Mouse (Mus musculus) megakaryocyte, embryonic 14.5 days (primary cell): ENCODE measurements around the gene Adamts8. TPM values are rescaled to one million over a fixed set of nuclear protein-coding genes. Genes with fewer than 3 reads are reported as not detected.

Source experiments
- H3K27me3 ChIP-seq: replicated peaks from 2 replicates; pipeline ENCODE3; 2012; ENCODE audit warnings: inconsistent platforms
- H3K36me3 ChIP-seq: replicated peaks from 2 replicates; pipeline ENCODE3; 2012; ENCODE audit warnings: low read length, inconsistent platforms, mixed read lengths
- H3K4me1 ChIP-seq: 2 replicates; pipeline ENCODE4 v1.6.1; 2012; ENCODE audit warnings: inconsistent platforms
- H3K4me3 ChIP-seq: replicated peaks from 2 replicates; pipeline ENCODE3; 2012; ENCODE audit warnings: moderate library complexity, mild to moderate bottlenecking, inconsistent platforms
- H3K9me3 ChIP-seq: 2 replicates; pipeline ENCODE4 v1.6.1; 2012; ENCODE audit warnings: inconsistent platforms
- FLI1 ChIP-seq: IDR thresholded peaks from 2 replicates; pipeline ENCODE4 v1.6.1; 2012; ENCODE audit warnings: low read length, inconsistent platforms, mixed read lengths
- GATA1 ChIP-seq: IDR thresholded peaks from 3 replicates; pipeline ENCODE4 v1.6.1; 2012; ENCODE audit warnings: mixed read lengths, low read length, inconsistent platforms, borderline replicate concordance
- polyA plus RNA-seq: library from polyadenylated mRNA; stranded (reverse); fragments of >175 nt; gene quantifications from 2 replicates; pipeline ENCODE4 v1.2.3, GENCODE M21; 2012; ENCODE audit warnings: low replicate concordance; ENCODE audit not compliant: insufficient read depth

Gene Adamts8
- polyA plus RNA-seq, 1 experiment, result not detected

DNA sequence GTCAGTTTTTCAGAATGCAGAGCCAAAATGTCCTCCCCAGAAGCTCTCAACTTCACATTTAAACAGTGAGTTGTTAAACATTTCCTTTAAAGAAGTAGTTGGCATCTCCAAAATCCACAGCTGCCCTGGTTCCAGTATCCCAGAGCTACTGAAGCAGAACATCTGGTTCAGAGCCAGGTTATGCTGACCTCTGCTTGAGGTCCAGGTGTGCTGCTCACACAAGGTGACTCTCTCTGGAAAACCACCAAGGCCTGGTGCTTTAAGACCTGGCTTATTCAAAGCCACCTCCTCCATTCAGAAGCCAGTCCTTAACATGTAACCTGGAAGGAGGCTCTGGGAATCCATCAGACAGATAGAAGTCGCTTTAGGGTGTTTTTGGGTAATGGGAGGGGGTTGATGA lies 2.9 kb downstream of the Adamts8 start:
- no peak for TF ChIP-seq FLI1
- TF ChIP-seq GATA1, result no peak
- H3K27me3 ChIP-seq, result peaks cover 75% of the 10 kb centered on the region
- no peaks in the 10 kb centered on the region for H3K36me3 ChIP-seq
- no peak overlapping the region for H3K4me3 ChIP-seq
- peaks cover 13% of the 10 kb centered on the region for H3K4me1 ChIP-seq
- no peaks in the 10 kb centered on the region for H3K9me3 ChIP-seq

DNA sequence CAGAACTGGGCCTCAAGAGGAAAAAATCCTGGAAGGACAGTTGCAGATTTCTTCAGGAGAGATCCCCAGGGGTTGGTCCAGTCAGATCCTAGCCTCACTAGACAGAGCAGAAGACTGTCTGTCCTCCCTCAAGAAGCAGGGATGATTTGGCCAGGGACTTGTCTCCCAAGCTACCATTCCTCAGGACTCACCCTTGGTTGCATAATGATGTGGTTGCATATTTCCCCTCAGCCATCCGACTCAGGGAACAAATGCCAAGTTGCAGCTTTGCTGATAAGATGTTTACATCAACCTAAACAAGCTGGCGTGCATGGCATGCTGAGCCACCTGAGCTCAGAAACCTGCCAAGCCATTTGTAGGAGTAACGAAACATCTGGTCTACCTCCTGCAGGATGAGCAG lies 7.1 kb downstream of the Adamts8 start:
- no peaks in the 10 kb centered on the region for H3K4me1 ChIP-seq
- H3K36me3 ChIP-seq, result no peaks in the 10 kb centered on the region
- TF ChIP-seq FLI1 (no peak), GATA1 (no peak)
- no peaks in the 10 kb centered on the region for H3K9me3 ChIP-seq
- H3K27me3 ChIP-seq, result peaks cover 50% of the 10 kb centered on the region
- H3K4me3 ChIP-seq, result no peak overlapping the region

- no peak overlapping the region for H3K4me3 ChIP-seq
These were observed 7.6 kb downstream of the Adamts8 start for GRCm38 (mm10) chr9:30949971-30950370.

DNA sequence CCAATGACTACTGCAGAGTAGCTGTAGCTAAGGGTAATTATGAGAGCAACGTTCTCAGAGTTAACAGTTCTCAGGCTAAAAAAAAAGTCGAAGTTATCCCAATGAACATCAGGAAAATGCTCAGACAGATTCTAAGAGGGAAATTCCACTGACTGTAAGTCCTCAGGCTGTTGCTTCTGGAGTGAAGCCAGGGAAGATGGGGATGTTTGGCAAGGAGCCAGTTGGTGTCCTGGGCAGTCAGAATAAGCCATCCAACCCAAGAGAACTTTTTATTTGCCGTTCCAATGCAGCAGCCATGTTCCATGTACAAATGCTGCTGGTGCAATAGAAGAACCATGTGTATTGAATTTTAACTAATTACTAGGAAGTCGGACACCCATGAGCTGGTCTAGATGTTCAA lies 8.2 kb downstream of the Adamts8 start:
- Histone ChIP-seq H3K36me3 (no peaks in the 10 kb centered on the region), H3K4me1 (no peaks in the 10 kb centered on the region), H3K4me3 (no peak overlapping the region), H3K9me3 (no peaks in the 10 kb centered on the region), H3K27me3 (peaks cover 52% of the 10 kb centered on the region)
- TF ChIP-seq GATA1, result no peak
- no peak for TF ChIP-seq FLI1

More at GRCm38 (mm10) chr9:30949971-30950370, 7.6 kb downstream of the Adamts8 start:
- Histone ChIP-seq H3K36me3 (no peaks in the 10 kb centered on the region), H3K27me3 (peaks cover 50% of the 10 kb centered on the region), H3K4me1 (no peaks in the 10 kb centered on the region), H3K9me3 (no peaks in the 10 kb centered on the region)
- no peak for TF ChIP-seq FLI1

DNA sequence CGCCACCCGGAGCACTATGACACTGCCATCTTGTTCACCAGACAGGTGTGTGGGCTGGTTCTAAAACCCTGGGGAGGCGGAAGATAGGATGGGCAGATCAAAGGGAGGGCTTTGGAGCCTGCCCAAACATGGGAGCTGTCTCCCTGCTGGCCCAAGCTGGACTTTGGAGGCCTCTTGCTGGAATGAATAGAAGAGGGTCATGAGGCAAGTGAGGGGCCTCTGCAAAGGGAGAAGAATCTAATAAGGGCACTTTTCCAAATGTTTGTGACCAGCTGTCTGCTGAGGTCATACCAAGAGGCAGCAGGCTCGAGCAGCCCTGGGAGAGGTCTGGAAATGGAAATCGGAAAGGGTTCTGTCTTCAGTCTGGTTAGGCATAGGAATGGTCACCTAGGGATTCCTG lies 9.1 kb downstream of the Adamts8 start:
- no peaks in the 10 kb centered on the region for H3K4me1 ChIP-seq
- H3K36me3 ChIP-seq, result no peaks in the 10 kb centered on the region
- no peak overlapping the region for H3K4me3 ChIP-seq
- TF ChIP-seq GATA1 (no peak), FLI1 (no peak)
- peaks cover 52% of the 10 kb centered on the region for H3K27me3 ChIP-seq
- no peaks in the 10 kb centered on the region for H3K9me3 ChIP-seq

DNA sequence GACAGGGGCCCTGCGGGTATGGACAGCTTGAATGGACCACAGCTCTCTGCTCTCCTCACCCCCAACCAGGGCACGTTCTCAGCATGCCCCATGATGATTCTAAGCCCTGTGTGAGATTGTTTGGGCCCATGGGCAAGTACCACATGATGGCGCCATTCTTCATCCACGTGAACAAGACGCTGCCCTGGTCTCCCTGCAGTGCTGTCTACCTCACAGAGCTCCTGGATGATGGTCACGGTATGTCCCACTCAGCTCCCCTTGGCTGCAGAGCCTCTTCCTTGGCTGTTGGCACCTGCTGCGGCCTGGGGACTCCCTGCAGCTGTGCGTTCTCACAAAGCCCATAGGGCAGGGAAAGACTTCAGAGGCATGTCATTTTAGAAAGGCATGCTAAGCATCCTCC lies 10.9 kb downstream of the Adamts8 start:
- Histone ChIP-seq H3K36me3 (no peaks in the 10 kb centered on the region), H3K4me1 (peaks cover 12% of the 10 kb centered on the region), H3K4me3 (no peak overlapping the region), H3K9me3 (no peaks in the 10 kb centered on the region), H3K27me3 (peaks cover 51% of the 10 kb centered on the region)
- TF ChIP-seq FLI1 (no peak), GATA1 (no peak)

DNA sequence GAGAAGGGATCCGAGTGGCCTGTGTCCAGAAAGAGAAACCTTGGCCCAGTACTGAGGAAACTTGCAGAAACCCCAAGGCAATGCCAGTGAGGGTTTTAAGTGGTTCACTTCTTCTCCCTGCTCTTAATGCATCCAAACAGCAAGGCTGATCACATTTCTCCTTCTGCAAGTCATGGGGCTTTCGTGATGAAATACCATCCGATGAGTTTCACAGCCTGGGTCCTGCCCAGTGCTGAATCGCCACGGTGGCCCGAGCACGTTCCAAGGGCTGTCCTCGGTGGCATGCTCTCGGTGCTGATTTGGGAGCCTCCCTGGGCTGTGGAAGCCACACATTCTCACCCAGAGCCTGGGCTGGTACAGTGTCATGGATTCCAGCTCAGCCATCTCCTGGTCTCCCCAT lies 12.9 kb downstream of the Adamts8 start:
- H3K4me1 ChIP-seq, result peaks cover 12% of the 10 kb centered on the region
- no peak overlapping the region for H3K4me3 ChIP-seq
- H3K9me3 ChIP-seq, result no peaks in the 10 kb centered on the region
- no peak for TF ChIP-seq GATA1
- no peak for TF ChIP-seq FLI1
- no peaks in the 10 kb centered on the region for H3K36me3 ChIP-seq
- H3K27me3 ChIP-seq, result peaks cover 48% of the 10 kb centered on the region

GRCm38 (mm10) chr9:30963780-30964179 lies 21.4 kb downstream of the Adamts8 start:
- no peak overlapping the region for H3K4me3 ChIP-seq
- H3K9me3 ChIP-seq, result no peaks in the 10 kb centered on the region
- TF ChIP-seq FLI1 (no peak), GATA1 (no peak)

DNA sequence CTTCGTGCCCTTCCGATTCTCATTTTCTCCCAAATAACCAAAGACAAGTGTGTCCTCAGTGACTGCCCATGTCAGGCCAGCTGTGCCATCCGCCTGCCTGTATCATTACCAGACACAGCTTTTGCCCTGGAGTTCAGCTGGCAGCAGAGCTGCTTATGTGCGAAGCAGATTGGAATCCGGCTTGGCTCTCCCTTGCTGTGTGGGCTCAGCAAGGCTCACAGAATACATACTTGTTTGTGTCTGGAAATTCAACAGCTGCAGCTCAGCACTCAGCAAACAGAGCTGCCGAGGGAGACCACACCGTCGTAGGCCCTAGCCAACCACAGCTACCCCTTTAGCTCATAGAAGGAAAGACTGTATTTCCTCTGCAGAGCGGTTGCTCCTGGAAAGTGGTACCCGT lies 22.3 kb downstream of the Adamts8 start:
- TF ChIP-seq FLI1 (no peak), GATA1 (no peak)
- H3K27me3 ChIP-seq, result peaks cover 24% of the 10 kb centered on the region
- H3K9me3 ChIP-seq, result no peaks in the 10 kb centered on the region
- H3K4me1 ChIP-seq, result no peaks in the 10 kb centered on the region
- H3K36me3 ChIP-seq, result no peaks in the 10 kb centered on the region
- no peak overlapping the region for H3K4me3 ChIP-seq

More at GRCm38 (mm10) chr9:30963780-30964179, 21.4 kb downstream of the Adamts8 start:
- H3K36me3 ChIP-seq, result no peaks in the 10 kb centered on the region
- H3K4me1 ChIP-seq, result no peaks in the 10 kb centered on the region
- H3K27me3 ChIP-seq, result peaks cover 27% of the 10 kb centered on the region

- no peaks in the 10 kb centered on the region for H3K4me1 ChIP-seq
- H3K9me3 ChIP-seq, result no peaks in the 10 kb centered on the region
- TF ChIP-seq GATA1 (no peak), FLI1 (no peak)
- H3K36me3 ChIP-seq, result no peaks in the 10 kb centered on the region
- peaks cover 24% of the 10 kb centered on the region for H3K27me3 ChIP-seq
- H3K4me3 ChIP-seq, result no peak overlapping the region
These were observed 24.5 kb downstream of the Adamts8 start for GRCm38 (mm10) chr9:30966881-30967280.

DNA sequence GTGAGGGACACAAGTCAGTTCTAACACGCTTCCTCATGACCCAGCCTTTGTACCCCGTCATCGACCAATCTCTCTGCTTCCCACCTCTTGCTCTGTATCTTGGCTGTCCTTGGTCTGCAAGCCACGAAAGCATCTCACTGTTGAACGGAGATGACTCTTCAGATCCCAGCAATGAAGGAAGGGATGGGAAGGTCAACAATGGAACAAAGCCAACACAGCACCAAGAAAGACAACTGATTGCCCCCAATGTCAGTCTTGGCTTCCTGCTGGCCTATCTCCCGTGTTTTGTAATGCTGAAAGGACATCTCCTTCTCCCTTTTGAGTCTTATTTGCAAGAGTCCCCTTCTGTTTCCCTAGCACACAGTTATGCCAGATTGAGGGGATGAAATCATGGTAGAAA lies 25.8 kb downstream of the Adamts8 start:
- Histone ChIP-seq H3K36me3 (no peaks in the 10 kb centered on the region), H3K4me1 (no peaks in the 10 kb centered on the region), H3K9me3 (no peaks in the 10 kb centered on the region), H3K27me3 (peaks cover 23% of the 10 kb centered on the region), H3K4me3 (no peak overlapping the region)
- TF ChIP-seq FLI1 (no peak), GATA1 (no peak)
